Mouse (Mus musculus): Measurements from ENCODE around the gene Ror2. TPM values are rescaled to one million over a fixed set of nuclear protein-coding genes. Genes with fewer than 3 reads are reported as not detected.
A peak's percentile ranks its signal among the peaks of the same experiment; 100 is the strongest.

Ror2 gene
- polyA plus RNA-seq, 1 experiment from 2014 or later: 6.9 TPM

DNA sequence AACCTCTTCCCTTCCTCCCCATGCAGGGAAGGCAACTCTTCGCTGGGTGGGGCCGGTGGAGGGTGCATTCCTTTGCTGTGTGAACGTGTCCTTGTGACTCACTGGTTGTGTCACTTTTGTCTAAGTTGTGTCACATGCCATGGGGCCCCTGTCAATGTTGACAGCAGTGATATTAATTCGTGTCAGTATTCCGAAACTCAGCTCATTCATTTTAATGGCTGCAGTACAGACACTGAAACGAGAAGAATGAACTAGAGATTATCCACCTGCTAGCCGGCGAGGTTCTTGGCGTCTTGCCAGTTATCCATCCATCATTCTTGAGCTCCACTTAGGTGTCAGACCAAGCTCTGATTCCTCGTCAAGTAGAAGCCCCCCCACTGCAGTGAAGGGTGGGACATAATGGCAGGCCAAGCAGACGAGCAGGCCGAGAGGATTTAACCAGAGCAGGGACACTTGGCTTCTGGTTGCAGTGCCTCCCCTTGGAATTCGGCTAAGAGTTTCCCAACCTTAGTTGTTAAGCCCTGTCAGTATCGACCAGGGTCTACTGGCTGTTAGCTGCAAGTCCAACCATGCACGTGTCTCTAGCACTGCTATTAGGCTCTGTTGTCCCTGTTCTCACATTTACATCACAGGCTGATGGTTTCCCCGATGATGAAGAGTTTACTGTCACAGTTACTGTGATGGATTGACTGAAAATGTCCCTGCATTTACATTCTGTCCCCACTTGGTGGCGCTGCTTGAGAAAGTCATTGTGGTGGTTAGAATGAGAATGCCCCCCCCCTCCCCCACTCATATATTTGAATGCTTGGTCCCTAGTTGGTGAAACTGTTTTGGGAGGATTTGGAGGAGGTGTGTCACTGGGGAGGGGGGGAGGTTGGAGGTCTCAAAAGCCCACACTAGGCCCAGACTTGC, 185.9 kb downstream of the Ror2 start:
- DNase-seq (ENCODE audit: low spot score): peak; percentile 26
- Histone ChIP-seq H3K36me3 (ENCODE audit: control insufficient read depth, insufficient read depth, low read length) (no peaks in the 10 kb centered on the region), H3K27ac (replicated peaks) (no peak overlapping the region), H3K27me3 (ENCODE audit: control insufficient read depth, insufficient read depth, low read length) (no peaks in the 10 kb centered on the region), H3K9ac (ENCODE audit: low read length) (no peak overlapping the region), H3K4me1 (replicated peaks; ENCODE audit: control insufficient read depth, insufficient read depth) (no peaks in the 10 kb centered on the region), H3K9me3 (ENCODE audit: control insufficient read depth, low read length) (no peaks in the 10 kb centered on the region), H3K4me2 (replicated peaks; ENCODE audit: low read depth) (no peak overlapping the region), H3K4me3 (ENCODE audit: low read depth, low read length) (no peak overlapping the region)
- ATAC-seq (ENCODE audit: low FRiP score, low TSS enrichment): peak; percentile 62
- TF ChIP-seq EP300 (optimal IDR thresholded peaks at IDR 0.05): peak; percentile 55
- TF ChIP-seq CTCF (IDR thresholded peaks at IDR 0.05; ENCODE audit: low read depth): peak; percentile 69
- 14% methylated on average over 17 of the region's 17 CpGs for WGBS

DNA sequence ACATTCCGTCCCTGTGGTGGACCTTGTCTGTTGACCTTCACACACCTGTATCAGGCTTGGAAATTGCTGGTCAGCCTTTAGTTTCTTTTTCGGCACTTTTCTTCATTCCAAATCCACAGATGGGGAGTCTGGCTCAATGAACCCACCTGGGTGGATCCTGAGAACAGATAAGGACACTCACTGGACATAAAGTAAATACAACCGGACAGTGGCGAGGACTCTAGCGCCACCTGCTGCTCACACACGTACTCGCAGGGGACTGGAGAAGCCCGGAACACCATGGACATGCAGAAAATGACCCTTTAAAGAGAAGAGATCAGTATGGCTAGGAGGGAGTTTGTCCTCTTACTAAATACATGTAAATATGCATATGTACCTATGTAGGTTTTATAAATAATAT, 189.3 kb downstream of the Ror2 start:
- TF ChIP-seq CTCF (IDR thresholded peaks at IDR 0.05; ENCODE audit: low read depth) (peak; percentile 98), EP300 (optimal IDR thresholded peaks at IDR 0.05) (no peak)
- H3K27ac ChIP-seq (replicated peaks): no peak overlapping the region
- DNase-seq (ENCODE audit: low spot score): peak; percentile 74
- 0 out of 2 replicates have a peak, but pooled peaks cover 2% of the 10 kb centered on the region for H3K4me1 ChIP-seq (replicated peaks; ENCODE audit: control insufficient read depth, insufficient read depth)
- no peaks in the 10 kb centered on the region for H3K9me3 ChIP-seq (ENCODE audit: control insufficient read depth, low read length)
- no peak overlapping the region for H3K4me3 ChIP-seq (ENCODE audit: low read depth, low read length)
- WGBS: 13% methylated on average over 8 of the region's 8 CpGs
- H3K27me3 ChIP-seq (ENCODE audit: control insufficient read depth, insufficient read depth, low read length): no peaks in the 10 kb centered on the region
- no peak for ATAC-seq (ENCODE audit: low FRiP score, low TSS enrichment)
- no peak overlapping the region for H3K4me2 ChIP-seq (replicated peaks; ENCODE audit: low read depth)
- no peak overlapping the region for H3K9ac ChIP-seq (ENCODE audit: low read length)
- no peaks in the 10 kb centered on the region for H3K36me3 ChIP-seq (ENCODE audit: control insufficient read depth, insufficient read depth, low read length)

DNA sequence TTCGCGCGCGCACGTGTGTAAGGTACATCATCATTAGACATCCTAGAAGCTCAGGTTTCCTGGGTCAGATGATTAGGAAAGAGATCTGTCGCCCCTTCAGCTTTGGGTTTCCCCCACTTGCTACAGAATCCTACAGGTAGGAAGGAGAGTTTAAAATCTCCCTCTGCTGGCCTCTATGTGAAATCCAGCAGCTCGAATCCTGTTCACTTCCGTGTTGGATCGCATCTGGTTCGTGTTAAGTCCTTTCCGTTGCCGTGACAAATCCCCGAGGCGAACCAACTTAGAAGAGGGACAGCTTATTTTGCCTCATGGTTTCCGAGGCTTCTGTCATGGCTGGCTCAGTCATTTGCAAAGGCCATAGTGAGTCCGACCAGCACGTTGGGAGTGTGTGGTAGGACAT, 190.7 kb downstream of the Ror2 start:
- no peak overlapping the region for H3K9ac ChIP-seq (ENCODE audit: low read length)
- TF ChIP-seq EP300 (optimal IDR thresholded peaks at IDR 0.05) (no peak), CTCF (IDR thresholded peaks at IDR 0.05; ENCODE audit: low read depth) (peak; percentile 67)
- H3K4me2 ChIP-seq (replicated peaks; ENCODE audit: low read depth): no peak overlapping the region
- H3K27ac ChIP-seq (replicated peaks): no peak overlapping the region
- no peaks in the 10 kb centered on the region for H3K9me3 ChIP-seq (ENCODE audit: control insufficient read depth, low read length)
- H3K36me3 ChIP-seq (ENCODE audit: control insufficient read depth, insufficient read depth, low read length): no peaks in the 10 kb centered on the region
- no peaks in the 10 kb centered on the region for H3K27me3 ChIP-seq (ENCODE audit: control insufficient read depth, insufficient read depth, low read length)
- H3K4me3 ChIP-seq (ENCODE audit: low read depth, low read length): no peak overlapping the region
- no peak for DNase-seq (ENCODE audit: low spot score)
- no peak for ATAC-seq (ENCODE audit: low FRiP score, low TSS enrichment)
- H3K4me1 ChIP-seq (replicated peaks; ENCODE audit: control insufficient read depth, insufficient read depth): 0 out of 2 replicates have a peak, but pooled peaks cover 2% of the 10 kb centered on the region
- 64% methylated on average over 17 of the region's 17 CpGs for WGBS

DNA sequence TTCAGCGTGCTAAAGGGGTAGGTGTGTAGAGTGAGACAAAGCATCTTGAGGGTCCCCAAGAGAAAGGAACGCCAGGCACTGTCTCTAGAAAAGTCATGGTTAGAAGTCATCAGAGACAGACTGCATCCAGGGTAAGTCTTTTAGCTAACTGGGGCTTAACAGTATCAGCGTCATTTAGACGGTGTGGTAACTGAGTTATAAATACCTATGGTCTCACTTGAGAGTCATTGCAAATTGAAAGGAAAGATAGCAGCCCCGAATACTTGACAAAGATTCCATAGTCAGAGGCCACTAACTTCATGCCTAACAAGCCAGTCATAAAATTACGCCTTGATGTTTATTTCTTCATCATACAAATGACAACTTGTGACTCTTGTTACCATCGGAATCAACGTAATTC, 191.3 kb downstream of the Ror2 start:
- Histone ChIP-seq H3K9me3 (ENCODE audit: control insufficient read depth, low read length) (no peaks in the 10 kb centered on the region), H3K4me2 (replicated peaks; ENCODE audit: low read depth) (no peak overlapping the region), H3K27me3 (ENCODE audit: control insufficient read depth, insufficient read depth, low read length) (no peaks in the 10 kb centered on the region), H3K4me1 (replicated peaks; ENCODE audit: control insufficient read depth, insufficient read depth) (0 out of 2 replicates have a peak, but pooled peaks cover 2% of the 10 kb centered on the region), H3K9ac (ENCODE audit: low read length) (no peak overlapping the region), H3K4me3 (ENCODE audit: low read depth, low read length) (no peak overlapping the region), H3K36me3 (ENCODE audit: control insufficient read depth, insufficient read depth, low read length) (no peaks in the 10 kb centered on the region), H3K27ac (replicated peaks) (no peak overlapping the region)
- DNase-seq (ENCODE audit: low spot score) (no peak), ATAC-seq (ENCODE audit: low FRiP score, low TSS enrichment) (no peak)
- 87% methylated on average over 8 of the region's 8 CpGs for WGBS
- TF ChIP-seq EP300 (optimal IDR thresholded peaks at IDR 0.05) (no peak), CTCF (IDR thresholded peaks at IDR 0.05; ENCODE audit: low read depth) (no peak)

DNA sequence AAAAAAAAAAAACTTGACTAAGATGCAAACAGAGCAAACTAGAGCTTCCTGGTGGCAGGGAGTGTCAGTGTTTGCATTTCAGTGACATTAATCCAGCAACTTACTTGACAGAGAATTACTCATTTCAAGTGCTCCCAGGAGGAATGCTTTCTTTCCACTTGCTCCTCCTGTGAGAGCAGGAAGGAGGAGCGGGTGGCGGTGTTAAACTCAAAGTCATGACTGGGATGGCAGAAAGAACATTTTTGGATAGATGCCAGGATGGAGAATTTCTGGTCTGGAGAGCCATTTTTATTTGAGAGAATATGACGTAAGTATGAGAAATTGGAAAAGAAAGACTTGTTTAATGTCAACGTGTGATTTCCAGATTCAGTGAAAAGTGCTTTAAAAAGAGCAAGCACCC, 192.5 kb downstream of the Ror2 start:
- Histone ChIP-seq H3K27ac (replicated peaks) (no peak overlapping the region), H3K27me3 (ENCODE audit: control insufficient read depth, insufficient read depth, low read length) (no peaks in the 10 kb centered on the region), H3K9ac (ENCODE audit: low read length) (no peak overlapping the region), H3K4me2 (replicated peaks; ENCODE audit: low read depth) (no peak overlapping the region), H3K4me3 (ENCODE audit: low read depth, low read length) (no peak overlapping the region), H3K9me3 (ENCODE audit: control insufficient read depth, low read length) (no peaks in the 10 kb centered on the region), H3K4me1 (replicated peaks; ENCODE audit: control insufficient read depth, insufficient read depth) (0 out of 2 replicates have a peak, but pooled peaks cover 2% of the 10 kb centered on the region), H3K36me3 (ENCODE audit: control insufficient read depth, insufficient read depth, low read length) (no peaks in the 10 kb centered on the region)
- TF ChIP-seq CTCF (IDR thresholded peaks at IDR 0.05; ENCODE audit: low read depth): no peak
- TF ChIP-seq EP300 (optimal IDR thresholded peaks at IDR 0.05): no peak
- DNase-seq (ENCODE audit: low spot score) (no peak), ATAC-seq (ENCODE audit: low FRiP score, low TSS enrichment) (no peak)
- 26% methylated on average over 4 of the region's 4 CpGs for WGBS
